Mouse (Mus musculus) stomach, embryonic 14.5 days (tissue): ENCODE measurements around the gene Asna1. TPM values are rescaled to one million over a fixed set of nuclear protein-coding genes. Genes with fewer than 3 reads are reported as not detected.

Experiments
- ATAC-seq: fragments of 200-750 bp; cut with Nextera tagmentation; 2 replicates; pipeline ENCODE4 v1.8.0; 2017; ENCODE audit warnings: low read depth, moderate TSS enrichment; ENCODE audit not compliant: insufficient number of reproducible peaks, insufficient read depth, low FRiP score
- H3K27ac ChIP-seq: fragments of 300-500 bp; sonication (generic); 2 replicates; pipeline ENCODE4 v1.5.1; 2014; ENCODE audit warnings: mild to moderate bottlenecking, low read length, moderate library complexity, mixed read lengths
- H3K27me3 ChIP-seq: fragments of 300-500 bp; sonication (generic); 2 replicates; pipeline ENCODE4 v1.6.1; 2014; ENCODE audit warnings: low read length, control low read depth, mixed read lengths; ENCODE audit not compliant: control insufficient read depth, insufficient read depth
- H3K36me3 ChIP-seq: fragments of 300-500 bp; sonication (generic); 2 replicates; pipeline ENCODE4 v1.6.1; 2014; ENCODE audit warnings: mild to moderate bottlenecking, control low read depth, low read length, moderate library complexity, mixed read lengths; ENCODE audit not compliant: control insufficient read depth, insufficient read depth
- H3K4me1 ChIP-seq: fragments of 300-500 bp; sonication (generic); 2 replicates; pipeline ENCODE4 v1.6.1; 2014; ENCODE audit warnings: low read length, control low read depth, mixed read lengths; ENCODE audit not compliant: control insufficient read depth, insufficient read depth
- H3K4me2 ChIP-seq: fragments of 300-500 bp; sonication (generic); replicated peaks from 2 replicates; pipeline ENCODE4 v1.6.1; 2014; ENCODE audit warnings: low read depth, low read length, control low read depth
- H3K4me3 ChIP-seq: fragments of 300-500 bp; sonication (generic); 2 replicates; pipeline ENCODE4 v1.5.1; 2014; ENCODE audit warnings: low read depth, low read length, control low read depth
- H3K9ac ChIP-seq: fragments of 300-500 bp; sonication (generic); replicated peaks from 2 replicates; pipeline ENCODE4 v1.6.1; 2014; ENCODE audit warnings: low read depth, mild to moderate bottlenecking, control low read depth, low read length, moderate library complexity, mixed read lengths
- H3K9me3 ChIP-seq: fragments of 300-500 bp; sonication (generic); 2 replicates; pipeline ENCODE4 v1.6.1; 2016; ENCODE audit warnings: low read depth, low read length, control low read depth; ENCODE audit not compliant: control insufficient read depth
- WGBS: fragments of 180-500 bp; shearing (Covaris S2); extraction: QIAGEN DNeasy Blood & Tissue Kit; methylation state at CpG from one replicate; pipeline ENCODE4 v1.1.7; 2014; 5-methylcytosine and 5-hydroxymethylcytosine counted together
- microRNA-seq: library from miRNA; unstranded; fragments of <30 nt; microRNA quantifications from one replicate; pipeline ENCODE4, GENCODE M21; 2016
- polyA plus RNA-seq: library from polyadenylated mRNA; unstranded; fragments of >200 nt; fragmentation: Nextera tagmentation; extraction: Ambion mirVana; gene quantifications from 2 replicates; pipeline ENCODE4 v1.2.1, GENCODE M21; 2014

Asna1 gene
- polyA plus RNA-seq, 1 experiment from 2014 or later, result 103 TPM

DNA sequence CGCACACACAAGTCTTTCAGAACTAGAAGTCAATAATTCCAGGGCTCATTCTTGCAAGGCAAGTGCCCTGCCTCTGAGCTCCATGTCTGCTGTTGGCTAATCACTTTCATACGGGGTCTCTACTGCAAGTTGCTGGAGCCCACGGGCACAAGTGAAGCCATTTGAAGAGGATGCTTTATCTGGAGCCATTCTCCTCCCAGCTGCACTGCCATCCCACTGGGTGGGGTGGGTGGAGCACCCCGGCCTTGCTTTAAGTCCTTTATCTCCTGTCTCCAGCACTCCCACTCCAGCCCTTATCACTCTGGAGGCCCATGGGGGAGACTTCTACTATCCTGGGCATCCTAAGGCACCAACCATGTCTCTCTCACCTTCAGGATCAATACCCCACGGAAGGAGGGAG is 54.2 kb downstream of the Asna1 start:
- Histone ChIP-seq H3K4me2 (peak overlapping the region; percentile 83), H3K27me3 (no peaks in the 10 kb centered on the region), H3K9ac (peak overlapping the region; percentile 67; the same call in 1 of the 2 replicates), H3K27ac (no peak overlapping the region), H3K36me3 (peaks cover 30% of the 10 kb centered on the region), H3K9me3 (no peaks in the 10 kb centered on the region), H3K4me3 (peak overlapping the region; percentile 51), H3K4me1 (peaks cover 25% of the 10 kb centered on the region)
- ATAC-seq, result no peak; the same call in 1 of the 2 replicates
- WGBS, result 60% methylated on average over 5 of the region's 5 CpGs

DNA sequence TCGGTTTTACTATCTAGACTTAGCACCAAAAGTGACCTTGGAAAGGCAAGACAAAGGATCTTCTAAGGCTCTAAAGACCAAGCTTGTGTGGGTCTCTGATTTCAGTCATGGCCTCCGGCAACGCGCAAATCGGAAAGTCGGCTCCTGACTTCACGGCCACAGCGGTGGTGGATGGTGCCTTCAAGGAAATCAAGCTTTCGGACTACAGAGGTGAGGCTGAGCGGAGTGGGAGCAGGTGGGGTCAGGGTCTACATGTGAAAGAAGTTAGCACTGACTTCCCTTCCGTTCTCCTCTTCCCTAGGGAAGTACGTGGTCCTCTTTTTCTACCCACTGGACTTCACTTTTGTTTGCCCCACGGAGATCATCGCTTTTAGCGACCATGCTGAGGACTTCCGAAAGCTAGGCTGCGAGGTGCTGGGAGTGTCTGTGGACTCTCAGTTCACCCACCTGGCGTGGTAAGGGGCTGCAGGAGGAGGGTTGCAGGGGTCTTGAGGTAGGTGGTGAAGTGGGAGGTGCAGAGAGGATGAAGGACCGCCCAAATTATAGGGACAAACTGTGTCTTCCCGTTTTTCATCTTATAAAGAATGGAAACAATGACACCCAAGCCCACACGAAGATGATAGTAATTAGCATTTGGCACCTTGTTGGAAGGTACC is 54.8 kb downstream of the Asna1 start:
- ATAC-seq, result no peak
- 6% methylated on average over 21 of the region's 21 CpGs for WGBS
- Histone ChIP-seq H3K4me3 (peak overlapping the region; percentile 51), H3K36me3 (peaks cover 30% of the 10 kb centered on the region), H3K4me1 (peaks cover 21% of the 10 kb centered on the region), H3K27me3 (no peaks in the 10 kb centered on the region), H3K4me2 (peak overlapping the region; percentile 83), H3K9me3 (no peaks in the 10 kb centered on the region), H3K9ac (peak overlapping the region; percentile 67), H3K27ac (peak overlapping the region; percentile 83)

DNA sequence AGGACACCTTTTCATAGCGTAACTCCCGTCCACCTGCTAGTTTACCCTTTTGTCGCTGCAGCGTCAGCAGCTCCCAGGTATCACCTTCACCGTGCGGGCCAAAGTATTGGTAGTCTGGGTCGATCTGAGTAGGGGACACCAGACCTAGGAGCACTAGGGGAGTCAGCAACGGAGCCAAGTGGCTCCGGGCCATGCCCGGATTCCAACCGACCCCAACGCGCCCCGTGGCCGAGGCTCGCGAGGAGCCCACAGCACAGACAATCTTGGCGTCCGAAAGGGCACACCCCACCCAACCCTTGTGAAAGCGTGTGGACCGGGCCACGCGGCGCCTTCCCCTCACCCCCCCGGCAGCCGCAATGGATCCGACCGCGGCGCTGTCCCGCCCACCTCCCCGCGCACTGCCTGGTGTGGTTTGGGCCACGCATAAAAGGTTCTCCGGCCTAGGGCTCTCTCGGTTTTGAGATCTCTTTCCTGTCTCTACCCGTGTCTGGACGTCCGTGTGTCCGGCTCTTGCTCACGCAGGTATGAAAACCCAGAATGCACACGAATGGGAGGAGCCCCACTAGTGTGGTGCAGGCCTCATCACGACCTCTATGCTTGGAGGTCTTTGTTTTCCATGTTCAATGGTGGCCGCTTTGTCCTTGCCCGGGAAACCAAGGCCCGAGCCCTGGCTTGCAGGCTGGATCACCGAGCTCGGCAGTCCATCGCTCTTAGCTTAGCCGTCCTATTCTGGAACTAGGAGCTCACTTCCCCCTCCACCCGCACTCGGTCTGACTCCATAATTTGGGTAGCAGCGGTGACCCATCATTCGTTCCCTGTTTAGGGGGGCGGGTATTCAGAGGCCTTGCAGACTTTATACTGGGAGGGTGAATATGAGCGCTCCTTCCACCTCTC is 55.6 kb downstream of the Asna1 start, which contains the start of the genes Gm49661, Prdx2 and Rnaseh2a:
Gene Gm49661, minus strand, starts transcription at position 193 of the 894 bp plus-strand sequence.
Gene Prdx2, plus strand, starts transcription at position 347 of the 894 bp plus-strand sequence.
Gene Rnaseh2a, minus strand, starts transcription at position 527 of the 894 bp plus-strand sequence.
- H3K36me3 ChIP-seq, result peaks cover 30% of the 10 kb centered on the region
- no peaks in the 10 kb centered on the region for H3K27me3 ChIP-seq
- peaks cover 25% of the 10 kb centered on the region for H3K4me1 ChIP-seq
- H3K9me3 ChIP-seq, result no peaks in the 10 kb centered on the region
- peak within 1 kb of the TSS; percentile 67 for H3K9ac ChIP-seq
- H3K27ac ChIP-seq, result peak within 1 kb of the TSS; percentile 83
- WGBS, result under 1% methylated on average over 56 of the region's 56 CpGs
- H3K4me2 ChIP-seq, result peak within 1 kb of the TSS; percentile 83
- peak within 1 kb of the TSS; percentile 51 for H3K4me3 ChIP-seq
- ATAC-seq, result peak; percentile 78

- Histone ChIP-seq H3K9me3 (no peaks in the 10 kb centered on the region), H3K9ac (peak overlapping the region; percentile 67), H3K27ac (peak overlapping the region; percentile 83), H3K4me2 (peak overlapping the region; percentile 83), H3K4me3 (peak overlapping the region; percentile 51), H3K27me3 (no peaks in the 10 kb centered on the region), H3K36me3 (peaks cover 26% of the 10 kb centered on the region), H3K4me1 (peaks cover 25% of the 10 kb centered on the region)
- ATAC-seq, result no peak
- WGBS, result 10% methylated on average over 2 of the region's 2 CpGs
Observed at GRCm38 (mm10) chr8:84968650-84969049, 56.4 kb downstream of the Asna1 start.

Small RNA genes lying within 50 kb of the gene (microRNA-seq; reads per million reads assigned to microRNA genes)
- gene Mir7070, result 1.6 reads per million

Other genes with a start within 250 kb of the Asna1 start
- gene Nfix, start 224.9 kb downstream of the Asna1 start, polyA plus RNA-seq, result 37.8 and 40.5 TPM in 2 replicates
- 7.1 and 7.6 TPM in 2 replicates for gene Dand5, start 202.5 kb downstream of the Asna1 start, polyA plus RNA-seq
- 49.5 and 50.5 TPM in 2 replicates for gene Gadd45gip1, start 193.8 kb downstream of the Asna1 start, polyA plus RNA-seq
- gene Rad23a, start 184.6 kb downstream of the Asna1 start, polyA plus RNA-seq, result 119 and 125 TPM in 2 replicates
- 669 and 791 TPM in 2 replicates for gene Calr, start 178.3 kb downstream of the Asna1 start, polyA plus RNA-seq
- gene Farsa, start 168.3 kb downstream of the Asna1 start, polyA plus RNA-seq, result 83.7 and 88.9 TPM in 2 replicates
- gene Syce2, start 153.2 kb downstream of the Asna1 start, polyA plus RNA-seq, result 65.4 and 77.8 TPM in 2 replicates
- 29.3 and 30.8 TPM in 2 replicates for gene Gcdh, start 131.4 kb downstream of the Asna1 start, polyA plus RNA-seq
- 2.3 and 2.4 TPM in 2 replicates for gene Klf1, start 123.4 kb downstream of the Asna1 start, polyA plus RNA-seq
- 14.7 and 17.9 TPM in 2 replicates for gene Dnase2a, start 116.7 kb downstream of the Asna1 start, polyA plus RNA-seq
- 2.2 and 3.2 TPM in 2 replicates for gene Mast1, start 87.9 kb downstream of the Asna1 start, polyA plus RNA-seq
- 0.20 TPM in 1 of 2 replicates, not detected in the other for gene Rtbdn, start 78.3 kb downstream of the Asna1 start, polyA plus RNA-seq
- not detected in 2 replicates for gene Gm49661, start 55.8 kb downstream of the Asna1 start, polyA plus RNA-seq
- 799 and 888 TPM in 2 replicates for gene Prdx2, start 55.7 kb downstream of the Asna1 start, polyA plus RNA-seq
- 114 and 125 TPM in 2 replicates for gene Rnaseh2a, start 55.5 kb downstream of the Asna1 start, polyA plus RNA-seq
- 16.9 and 23.4 TPM in 2 replicates for gene Junb, start 46.6 kb downstream of the Asna1 start, polyA plus RNA-seq
- gene Hook2, start 34.7 kb downstream of the Asna1 start, polyA plus RNA-seq, result 34.5 and 34.6 TPM in 2 replicates
- 0.29 and 0.38 TPM in 2 replicates for gene Best2, start 10.8 kb downstream of the Asna1 start, polyA plus RNA-seq
- gene Trir, start 1.5 kb upstream of the Asna1 start, polyA plus RNA-seq, result 132 and 136 TPM in 2 replicates
- 19.0 and 26.5 TPM in 2 replicates for gene Tnpo2, start 11.6 kb upstream of the Asna1 start, polyA plus RNA-seq
- 31.9 and 32.6 TPM in 2 replicates for gene Fbxw9, start 34.8 kb upstream of the Asna1 start, polyA plus RNA-seq
- gene Gm5741, start 42.7 kb upstream of the Asna1 start, polyA plus RNA-seq, result not detected in 2 replicates
- 51.9 and 53.9 TPM in 2 replicates for gene Dhps, start 46.5 kb upstream of the Asna1 start, polyA plus RNA-seq
- 144 and 153 TPM in 2 replicates for gene Wdr83os, start 55.5 kb upstream of the Asna1 start, polyA plus RNA-seq
- gene Wdr83, start 56.0 kb upstream of the Asna1 start, polyA plus RNA-seq, result 45.0 and 46.4 TPM in 2 replicates
- gene Man2b1, start 58.0 kb upstream of the Asna1 start, polyA plus RNA-seq, result 41.5 and 45.9 TPM in 2 replicates
- 1.7 and 2.9 TPM in 2 replicates for gene Zfp791, start 97.8 kb upstream of the Asna1 start, polyA plus RNA-seq
- gene Cks1brt, start 126.6 kb upstream of the Asna1 start, polyA plus RNA-seq, result not detected in 2 replicates
- not detected in 2 replicates for gene Olfr371, start 200.7 kb upstream of the Asna1 start, polyA plus RNA-seq